Mouse (Mus musculus) telencephalon, adult 2 months (tissue): ENCODE measurements at regions not wholly inside any gene's neighbourhood (a gene's known extent, or its start where the extent isn't known, plus 50 kb on each side); places are given as distances from the start of the nearest gene placed in this dataset.
A peak's percentile ranks its signal among the peaks of the same experiment; 100 is the strongest.

Experiments used
- DNase-seq: peaks from one replicate; pipeline ENCODE4 v3.0.0-alpha.2; 2011; ENCODE audit warnings: low read depth, low spot score

DNA sequence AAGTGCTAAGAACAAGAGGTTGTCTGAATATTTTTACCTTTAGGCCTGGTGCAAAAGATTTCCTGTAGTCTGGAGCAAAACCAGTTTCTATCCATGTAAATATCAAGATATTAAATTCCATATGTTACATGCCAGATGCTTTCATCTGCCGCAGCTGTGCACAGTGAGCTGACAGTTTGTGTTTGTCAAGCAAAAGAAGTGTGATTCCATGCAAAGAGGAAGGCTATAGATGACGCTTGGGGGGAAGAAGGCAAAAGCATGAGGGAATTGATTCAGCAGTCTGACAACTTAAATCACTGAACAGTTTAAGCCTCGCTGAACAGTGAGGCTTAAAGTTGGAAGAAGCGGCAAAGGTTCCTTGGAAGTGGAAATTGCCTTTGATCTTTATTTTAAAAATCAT lies 109.2 kb upstream of the Pappa start:
- DNase-seq = no peak

DNA sequence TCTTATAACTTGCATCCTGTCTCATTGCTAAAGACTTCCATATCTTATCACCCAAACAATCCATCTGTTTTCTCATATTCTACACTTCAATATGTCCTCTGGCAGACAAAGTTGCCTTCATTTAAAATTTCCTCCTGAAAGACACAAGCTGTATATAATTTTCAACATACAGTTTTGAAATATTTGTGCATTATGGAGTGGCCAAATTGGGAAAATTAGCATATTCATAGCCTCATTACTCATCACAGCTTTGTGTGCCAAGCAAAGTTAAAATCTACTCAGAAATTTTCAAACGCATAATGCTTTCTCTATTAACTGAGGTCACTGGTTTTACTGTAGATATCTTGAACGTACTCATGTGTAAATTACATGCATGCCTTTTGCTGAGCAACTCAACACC lies 104.5 kb upstream of the Pappa start:
- DNase-seq = peak; percentile 6

DNA sequence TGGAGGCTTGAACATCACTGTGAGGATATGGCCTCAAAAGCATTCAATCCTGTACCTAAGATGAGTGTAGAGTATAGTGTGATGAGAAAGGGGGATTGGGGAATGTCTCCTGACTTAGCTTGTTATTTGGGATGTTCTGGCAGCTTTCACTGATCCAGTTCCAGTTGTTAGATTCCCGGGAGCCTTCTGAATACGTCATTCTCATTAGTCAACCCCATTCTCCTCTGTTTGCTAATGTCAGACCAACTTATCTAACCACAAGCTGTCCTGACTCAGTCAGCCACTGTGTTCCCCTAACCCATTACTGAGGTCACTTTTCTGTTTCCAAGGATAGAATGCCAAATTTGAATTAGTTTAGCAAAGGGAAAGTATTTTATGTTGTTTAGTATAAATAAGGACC lies 70.6 kb upstream of the Pappa start:
- DNase-seq = no peak
